Mouse (Mus musculus) hindbrain, embryonic 14.5 days (tissue): ENCODE results near the gene Ccdc110. TPM values are rescaled to one million over a fixed set of nuclear protein-coding genes. Genes with fewer than 3 reads are reported as not detected.

Source experiments
- ATAC-seq: fragments of 200-750 bp; cut with Nextera tagmentation; 2 replicates; pipeline ENCODE4 v1.8.0; 2017; ENCODE audit warnings: moderate number of reproducible peaks, mild to moderate bottlenecking, moderate TSS enrichment, moderate library complexity; ENCODE audit not compliant: low FRiP score
- DNase-seq: peaks from one replicate; pipeline ENCODE4 v3.0.0-alpha.2; 2015; ENCODE audit warnings: low spot score
- H3K27ac ChIP-seq: fragments of 300-500 bp; sonication (generic); 2 replicates; pipeline ENCODE4 v1.5.1; 2014; ENCODE audit warnings: mild to moderate bottlenecking, moderate library complexity
- H3K27me3 ChIP-seq: fragments of 300-500 bp; sonication (generic); 2 replicates; pipeline ENCODE4 v1.6.1; 2014; ENCODE audit warnings: mild to moderate bottlenecking, low read length, mixed read lengths; ENCODE audit not compliant: control insufficient read depth, insufficient read depth
- H3K36me3 ChIP-seq: fragments of 300-500 bp; sonication (generic); replicated peaks from 2 replicates; pipeline ENCODE4 v1.6.1; 2014; ENCODE audit not compliant: control insufficient read depth, insufficient read depth
- H3K4me1 ChIP-seq: fragments of 300-500 bp; sonication (generic); replicated peaks from 2 replicates; pipeline ENCODE4 v1.6.1; 2014; ENCODE audit warnings: antibody characterized with exemption, low read length, mixed read lengths; ENCODE audit not compliant: control insufficient read depth, insufficient read depth
- H3K4me2 ChIP-seq: fragments of 300-500 bp; sonication (generic); replicated peaks from 2 replicates; pipeline ENCODE4 v1.6.1; 2014; ENCODE audit warnings: mild to moderate bottlenecking, moderate library complexity
- H3K4me3 ChIP-seq: fragments of 300-500 bp; sonication (generic); replicated peaks from 2 replicates; pipeline ENCODE4 v1.5.1; 2014; ENCODE audit warnings: mild to moderate bottlenecking, low read length
- H3K9ac ChIP-seq: fragments of 300-500 bp; sonication (generic); 2 replicates; pipeline ENCODE4 v1.6.1; 2014
- H3K9me3 ChIP-seq: fragments of 300-500 bp; sonication (generic); 2 replicates; pipeline ENCODE4 v1.6.1; 2016; ENCODE audit warnings: low read length; ENCODE audit not compliant: control insufficient read depth
- WGBS: fragments of 180-500 bp; shearing (Covaris S2); extraction: QIAGEN DNeasy Blood & Tissue Kit; methylation state at CpG from one replicate; pipeline ENCODE4 v1.1.7; 2014; 5-methylcytosine and 5-hydroxymethylcytosine counted together
- polyA plus RNA-seq: library from polyadenylated mRNA; unstranded; fragments of >200 nt; fragmentation: Nextera tagmentation; extraction: Ambion mirVana; gene quantifications from 2 replicates; pipeline ENCODE4 v1.2.1, GENCODE M21; 2014

Gene Ccdc110
- polyA plus RNA-seq, 1 experiment from 2014 or later = not detected

DNA sequence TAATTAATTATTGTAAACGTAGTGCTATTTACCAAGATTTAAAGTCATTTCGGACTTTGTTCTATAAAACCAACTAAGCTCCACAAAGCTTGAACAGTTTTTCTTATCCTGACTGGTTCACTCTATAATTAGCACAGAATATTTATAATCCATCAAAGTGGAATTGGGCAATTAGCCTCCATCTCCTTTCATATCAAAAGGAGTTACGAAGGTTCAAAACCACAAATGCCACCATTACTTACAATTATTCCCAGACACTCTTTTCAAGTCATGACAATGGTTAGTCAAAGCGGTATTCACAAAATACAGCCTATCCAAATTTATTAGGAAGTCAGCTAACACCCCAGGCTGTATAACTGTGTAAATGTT is 28.2 kb upstream of the Ccdc110 start:
- Histone ChIP-seq H3K4me1 (peaks cover 9% of the 10 kb centered on the region; the same call in 1 of the 2 replicates), H3K4me3 (no peak overlapping the region), H3K27me3 (no peaks in the 10 kb centered on the region), H3K9ac (no peak overlapping the region), H3K27ac (no peak overlapping the region), H3K9me3 (no peaks in the 10 kb centered on the region), H3K36me3 (no peaks in the 10 kb centered on the region), H3K4me2 (no peak overlapping the region)
- WGBS = 89% methylated on average over 4 of the region's 4 CpGs
- DNase-seq (no peak), ATAC-seq (no peak)

- Histone ChIP-seq H3K27me3 (no peaks in the 10 kb centered on the region), H3K27ac (no peak overlapping the region), H3K36me3 (no peaks in the 10 kb centered on the region), H3K4me2 (no peak overlapping the region), H3K9me3 (no peaks in the 10 kb centered on the region), H3K4me1 (no peaks in the 10 kb centered on the region), H3K4me3 (no peak overlapping the region), H3K9ac (no peak overlapping the region)
- 92% methylated on average over 11 of the region's 11 CpGs for WGBS
- DNase-seq = no peak
- ATAC-seq = no peak
Measured at GRCm38 (mm10) chr8:45913707-45914106, 20.7 kb upstream of the Ccdc110 start.

- Histone ChIP-seq H3K4me3 (no peak overlapping the region), H3K27ac (no peak overlapping the region), H3K4me2 (no peak overlapping the region), H3K36me3 (no peaks in the 10 kb centered on the region), H3K27me3 (no peaks in the 10 kb centered on the region), H3K9ac (no peak overlapping the region), H3K4me1 (no peaks in the 10 kb centered on the region), H3K9me3 (no peaks in the 10 kb centered on the region)
- DNase-seq (no peak), ATAC-seq (no peak)
- 89% methylated on average over 3 of the region's 3 CpGs for WGBS
Measured at GRCm38 (mm10) chr8:45916496-45916895, 17.9 kb upstream of the Ccdc110 start.

GRCm38 (mm10) chr8:45917040-45917679 is 17.3 kb upstream of the Ccdc110 start:
- H3K9me3 ChIP-seq = no peaks in the 10 kb centered on the region
- no peak overlapping the region for H3K4me3 ChIP-seq
- H3K36me3 ChIP-seq = no peaks in the 10 kb centered on the region
- 81% methylated on average over 20 of the region's 20 CpGs for WGBS
- no peaks in the 10 kb centered on the region for H3K4me1 ChIP-seq
- H3K27ac ChIP-seq = no peak overlapping the region
- no peak overlapping the region for H3K9ac ChIP-seq
- ATAC-seq (no peak), DNase-seq (no peak)
- H3K27me3 ChIP-seq = no peaks in the 10 kb centered on the region
- H3K4me2 ChIP-seq = no peak overlapping the region

- Histone ChIP-seq H3K9me3 (no peaks in the 10 kb centered on the region), H3K4me2 (no peak overlapping the region), H3K9ac (no peak overlapping the region), H3K27me3 (no peaks in the 10 kb centered on the region), H3K4me1 (no peaks in the 10 kb centered on the region), H3K36me3 (no peaks in the 10 kb centered on the region), H3K27ac (no peak overlapping the region), H3K4me3 (no peak overlapping the region)
- ATAC-seq (no peak), DNase-seq (no peak)
- WGBS = 89% methylated on average over 15 of the region's 15 CpGs
Measured at GRCm38 (mm10) chr8:45918891-45919290, 15.5 kb upstream of the Ccdc110 start.

DNA sequence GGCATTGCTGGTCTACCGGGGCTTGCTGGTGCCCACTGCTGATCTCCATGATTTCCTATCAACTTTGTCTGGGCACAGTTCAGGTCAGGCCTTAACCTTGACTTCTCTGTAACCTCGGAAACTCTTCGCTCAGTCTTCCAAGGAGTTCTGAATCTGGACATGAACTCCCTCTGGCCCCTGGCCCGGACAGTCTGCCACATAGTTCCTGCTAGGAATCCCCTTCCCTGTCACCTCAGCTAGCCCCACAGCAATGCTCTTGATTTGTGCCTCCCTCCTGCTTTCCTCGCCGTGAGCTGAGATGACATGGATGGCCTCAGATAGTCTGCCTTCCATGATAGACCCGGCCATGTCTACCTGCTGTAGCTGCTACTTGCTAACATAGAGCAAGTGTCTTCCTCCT is 14.0 kb upstream of the Ccdc110 start:
- 97% methylated on average over 7 of the region's 7 CpGs for WGBS
- ATAC-seq (no peak), DNase-seq (no peak)
- Histone ChIP-seq H3K27me3 (no peaks in the 10 kb centered on the region), H3K27ac (no peak overlapping the region), H3K9ac (no peak overlapping the region), H3K4me3 (no peak overlapping the region), H3K9me3 (no peaks in the 10 kb centered on the region), H3K36me3 (no peaks in the 10 kb centered on the region), H3K4me2 (no peak overlapping the region), H3K4me1 (no peaks in the 10 kb centered on the region)

DNA sequence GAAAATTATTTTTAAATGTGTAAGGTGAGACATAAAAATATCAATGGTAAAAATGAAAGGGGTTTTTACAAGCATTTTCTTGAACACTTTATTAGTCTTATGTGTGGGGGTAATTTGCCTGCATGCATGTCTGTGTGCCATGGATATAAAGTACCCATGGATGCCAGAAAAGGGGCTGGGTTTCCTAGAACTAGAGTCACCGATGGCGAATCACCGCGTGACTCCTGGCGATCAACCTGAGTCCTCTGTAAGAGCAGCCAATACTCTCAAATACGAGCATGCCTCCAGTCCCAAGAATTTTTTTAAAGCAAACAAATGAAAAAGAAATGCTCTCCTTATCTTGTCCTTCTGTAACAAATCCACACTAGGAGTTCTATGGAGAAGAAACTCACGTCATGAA is 12.3 kb upstream of the Ccdc110 start:
- Histone ChIP-seq H3K9me3 (no peaks in the 10 kb centered on the region), H3K4me3 (no peak overlapping the region), H3K9ac (no peak overlapping the region), H3K4me2 (no peak overlapping the region), H3K27me3 (no peaks in the 10 kb centered on the region), H3K27ac (no peak overlapping the region), H3K36me3 (no peaks in the 10 kb centered on the region), H3K4me1 (no peaks in the 10 kb centered on the region)
- no peak for DNase-seq
- 97% methylated on average over 7 of the region's 7 CpGs for WGBS
- no peak for ATAC-seq

DNA sequence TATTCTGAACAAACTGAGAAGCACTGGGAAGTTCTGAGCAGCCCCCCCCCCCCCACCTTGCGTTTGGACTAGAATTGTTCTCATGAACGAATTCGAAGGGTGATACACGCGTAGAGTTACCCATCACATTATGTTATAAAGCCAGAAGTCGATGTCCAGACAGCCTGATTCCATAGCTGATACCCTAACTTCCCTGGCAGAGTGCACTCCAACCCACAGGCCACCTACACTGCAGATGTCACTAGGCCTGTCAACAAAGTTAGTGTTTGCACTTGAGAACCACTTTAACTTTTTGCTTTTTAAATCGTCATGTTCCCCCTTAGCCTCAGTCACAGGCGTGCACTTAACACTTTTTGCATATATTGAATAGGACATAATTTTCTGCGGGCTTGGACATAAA is 2.6 kb downstream of the Ccdc110 start:
- ATAC-seq (no peak), DNase-seq (no peak)
- Histone ChIP-seq H3K27ac (no peak overlapping the region), H3K9me3 (no peaks in the 10 kb centered on the region), H3K27me3 (no peaks in the 10 kb centered on the region), H3K4me3 (no peak overlapping the region), H3K4me2 (no peak overlapping the region), H3K36me3 (no peaks in the 10 kb centered on the region), H3K4me1 (peaks cover 5% of the 10 kb centered on the region; the same call in 1 of the 2 replicates), H3K9ac (no peak overlapping the region)
- 89% methylated on average over 9 of the region's 9 CpGs for WGBS

DNA sequence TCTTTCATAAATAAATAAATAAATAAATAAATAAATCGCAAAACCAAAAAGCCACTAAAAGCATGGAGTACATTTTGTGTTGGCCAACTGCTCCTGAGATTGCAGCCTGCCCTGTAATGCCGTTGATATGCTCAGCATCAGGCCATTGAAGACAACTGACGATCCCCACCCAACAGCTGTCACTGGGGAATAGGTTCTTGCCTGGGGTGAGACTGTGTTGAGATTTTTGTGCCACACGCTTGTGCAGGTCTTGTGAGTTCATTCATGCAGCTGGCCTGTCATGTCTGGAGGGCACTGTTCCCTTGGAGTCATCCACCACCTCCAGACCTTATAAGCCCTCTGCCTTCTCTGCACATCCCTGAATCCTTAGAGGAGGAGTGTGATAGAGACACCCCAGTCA is 11.9 kb downstream of the Ccdc110 start:
- DNase-seq (no peak), ATAC-seq (no peak)
- H3K4me2 ChIP-seq = no peak overlapping the region
- WGBS = 87% methylated on average over 4 of the region's 4 CpGs
- H3K36me3 ChIP-seq = no peaks in the 10 kb centered on the region
- no peaks in the 10 kb centered on the region for H3K9me3 ChIP-seq
- H3K4me3 ChIP-seq = no peak overlapping the region
- H3K4me1 ChIP-seq = no peaks in the 10 kb centered on the region
- H3K27ac ChIP-seq = no peak overlapping the region
- H3K27me3 ChIP-seq = no peaks in the 10 kb centered on the region
- H3K9ac ChIP-seq = no peak overlapping the region

- ATAC-seq = no peak
Measured at GRCm38 (mm10) chr8:45950622-45951021, 16.2 kb downstream of the Ccdc110 start.

More at GRCm38 (mm10) chr8:45950622-45951021, 16.2 kb downstream of the Ccdc110 start:
- no peak for DNase-seq
- Histone ChIP-seq H3K27ac (no peak overlapping the region), H3K27me3 (no peaks in the 10 kb centered on the region), H3K36me3 (no peaks in the 10 kb centered on the region), H3K9me3 (no peaks in the 10 kb centered on the region), H3K4me1 (no peaks in the 10 kb centered on the region), H3K4me3 (no peak overlapping the region), H3K4me2 (no peak overlapping the region), H3K9ac (no peak overlapping the region)
- 49% methylated on average over 2 of the region's 2 CpGs for WGBS
